Mouse (Mus musculus) bone marrow, adult 2 months (tissue): ENCODE data around the gene Foxn3.

Experiments
- CTCF ChIP-seq: fragments of 200-500 bp; IDR thresholded peaks from 2 replicates; pipeline ENCODE4 v1.5.1; 2011; ENCODE audit warnings: low read length, control low read depth; ENCODE audit not compliant: control insufficient read depth, insufficient read depth
- POLR2A ChIP-seq: fragments of 200-500 bp; IDR thresholded peaks from 2 replicates; pipeline ENCODE4 v1.6.1; 2011; ENCODE audit warnings: low read depth, mild to moderate bottlenecking, control low read depth, low read length, borderline replicate concordance; ENCODE audit not compliant: control insufficient read depth

DNA sequence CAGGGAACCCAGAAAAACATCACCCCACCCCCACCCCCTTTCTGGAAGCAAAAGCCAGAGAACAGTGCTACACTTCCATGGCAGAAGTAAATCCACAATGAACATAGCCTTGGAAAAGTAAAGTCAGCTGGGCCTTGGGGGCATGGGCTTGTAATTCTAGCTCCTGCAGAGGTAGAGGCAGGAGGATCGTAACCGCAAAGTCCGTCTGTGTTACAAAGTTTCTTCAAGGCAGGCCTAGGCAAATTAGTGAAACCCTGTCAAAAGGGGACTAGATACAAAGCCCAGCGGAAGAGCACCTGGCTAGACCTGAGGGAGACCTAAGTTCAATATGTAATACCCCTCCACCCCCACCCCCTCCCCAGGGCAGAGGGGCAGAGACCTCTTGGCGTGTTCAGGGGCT, 259.3 kb downstream of the Foxn3 start:
- TF ChIP-seq POLR2A (no peak), CTCF (no peak)
